Mouse (Mus musculus) brain, embryonic 14.5 days (tissue): ENCODE data around the gene Gm21987. TPM values are rescaled to one million over a fixed set of nuclear protein-coding genes. Genes with fewer than 3 reads are reported as not detected.

ENCODE experiments used
- DNase-seq: peaks from one replicate; pipeline ENCODE4 v3.0.0-alpha.2; 2011; ENCODE audit warnings: low read depth
- CTCF ChIP-seq: fragments of 200-500 bp; IDR thresholded peaks from 2 replicates; pipeline ENCODE4 v1.5.1; 2012; ENCODE audit warnings: inconsistent platforms, mild to moderate bottlenecking, moderate library complexity, borderline replicate concordance; ENCODE audit not compliant: insufficient read depth, insufficient read length; ENCODE audit errors: extremely low read depth
- POLR2A ChIP-seq: fragments of 200-500 bp; IDR thresholded peaks from 2 replicates; pipeline ENCODE4 v1.6.1; 2012; ENCODE audit warnings: mild to moderate bottlenecking, inconsistent platforms, borderline replicate concordance; ENCODE audit not compliant: poor library complexity, insufficient read depth, insufficient read length, severe bottlenecking; ENCODE audit errors: extremely low read depth
- polyA plus RNA-seq: library from polyadenylated mRNA; depleted of rRNA; stranded (reverse); fragments of >200 nt; gene quantifications from 2 replicates; pipeline ENCODE4 v1.2.3, GENCODE M21; 2012

Gene Gm21987
- polyA plus RNA-seq, 1 experiment: not detected

DNA sequence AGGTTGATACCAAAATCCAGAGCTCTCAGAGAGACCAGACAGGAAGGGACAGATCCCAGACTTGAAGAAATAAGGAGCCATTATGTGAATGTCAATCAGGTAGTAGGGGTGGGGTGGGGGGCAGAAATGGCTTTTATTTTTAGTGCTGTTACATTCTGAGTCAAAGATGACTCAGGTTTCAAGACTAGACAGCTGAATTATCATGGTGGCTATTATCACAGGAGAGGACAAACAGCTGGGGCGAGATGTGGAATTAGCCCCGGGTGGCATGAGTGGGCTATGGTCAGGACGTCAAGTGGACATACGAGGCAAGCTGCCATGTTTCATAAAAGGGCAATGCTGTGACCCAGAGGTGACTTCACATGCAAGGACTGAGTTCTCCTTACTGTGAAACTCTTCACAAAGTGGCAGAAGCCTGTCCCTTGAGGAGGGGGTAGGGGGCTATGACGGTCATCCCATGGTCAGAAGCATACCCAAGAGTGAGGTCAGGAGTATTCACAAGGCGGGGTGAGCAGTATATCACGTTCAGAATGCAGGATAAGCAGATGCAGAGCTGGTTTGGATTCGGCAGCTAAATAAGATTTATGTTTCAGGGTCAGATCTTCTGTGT lies 42.5 kb downstream of the Gm21987 start:
- no peak for DNase-seq
- TF ChIP-seq CTCF (no peak), POLR2A (no peak)

DNA sequence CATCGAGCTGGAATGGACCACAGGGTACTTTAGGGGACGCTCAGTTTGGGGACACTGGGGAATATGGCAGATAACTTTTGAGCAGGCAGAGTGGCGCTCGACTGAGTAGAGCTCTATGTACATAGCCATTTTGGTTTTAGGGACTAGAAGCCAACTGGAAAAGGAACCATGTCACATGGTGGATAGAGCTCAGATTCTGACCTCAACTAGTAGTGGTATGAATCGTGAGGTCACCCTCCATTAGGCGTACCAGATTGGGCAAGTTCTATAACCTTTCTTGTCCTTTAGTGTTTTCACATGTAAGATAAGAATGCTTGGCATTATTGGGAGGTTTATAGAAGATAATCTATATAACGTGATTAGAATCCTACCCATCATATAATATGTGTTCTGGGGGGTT lies 43.5 kb downstream of the Gm21987 start:
- TF ChIP-seq CTCF: no peak
- no peak for TF ChIP-seq POLR2A
- no peak for DNase-seq

DNA sequence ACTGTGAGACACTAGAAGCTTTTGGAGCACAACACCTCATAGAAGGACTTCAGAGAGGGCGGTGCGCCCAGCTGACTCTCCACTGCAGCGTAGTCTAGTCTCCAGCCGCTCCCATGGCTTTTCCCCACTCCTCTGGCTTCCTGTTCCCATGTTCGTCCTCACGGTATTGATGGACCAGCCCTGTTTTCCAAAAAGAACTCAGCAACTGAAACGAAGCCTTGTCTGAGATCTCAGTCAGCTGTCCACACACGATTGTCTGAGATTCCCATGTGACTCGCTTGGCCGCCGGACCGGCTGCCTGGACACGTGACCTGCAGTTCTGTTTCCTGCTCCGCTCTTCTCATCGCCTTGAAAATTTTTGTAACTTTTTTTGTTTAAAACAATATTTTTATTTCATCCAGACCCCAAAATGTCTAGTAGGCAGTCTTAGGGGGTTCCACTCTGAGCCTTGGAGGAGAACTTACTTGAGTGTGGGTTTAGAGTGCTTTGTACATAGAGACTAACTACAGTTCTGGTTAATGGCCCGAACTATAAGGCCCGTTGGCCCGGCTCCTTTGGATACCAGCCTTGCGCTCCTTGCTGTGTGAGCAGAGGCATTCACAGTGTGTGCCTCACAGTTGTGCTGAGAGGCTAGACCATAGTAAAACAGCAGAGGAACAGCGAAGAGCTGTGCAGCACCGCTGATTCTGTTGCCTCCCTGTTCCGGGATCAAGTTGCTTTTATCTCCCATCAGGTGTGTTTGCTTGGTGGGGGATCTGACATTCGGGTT lies 45.5 kb downstream of the Gm21987 start:
- no peak for DNase-seq
- TF ChIP-seq POLR2A: no peak
- TF ChIP-seq CTCF: no peak

DNA sequence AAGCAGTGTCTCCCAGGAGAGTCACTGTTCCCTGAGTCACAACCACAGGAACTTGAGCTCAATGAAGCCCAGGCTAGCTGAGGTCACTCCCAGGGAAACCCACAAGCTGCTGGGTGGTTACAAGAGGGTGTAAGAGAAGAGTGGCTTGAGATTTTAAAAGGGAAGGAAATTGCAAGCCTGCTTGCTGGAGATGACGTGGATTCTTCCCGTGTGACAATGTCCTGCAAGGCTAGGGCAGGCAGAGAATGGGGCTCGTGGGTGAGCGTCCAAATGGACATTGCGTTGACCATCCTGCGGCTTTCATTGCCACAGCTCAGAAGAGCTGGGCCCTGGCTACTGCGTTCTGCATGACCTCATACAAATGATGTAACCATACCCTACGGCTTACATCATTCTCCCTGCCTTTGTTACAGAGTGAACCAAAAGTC lies 47.4 kb downstream of the Gm21987 start:
- TF ChIP-seq CTCF: no peak
- TF ChIP-seq POLR2A: no peak
- no peak for DNase-seq

DNA sequence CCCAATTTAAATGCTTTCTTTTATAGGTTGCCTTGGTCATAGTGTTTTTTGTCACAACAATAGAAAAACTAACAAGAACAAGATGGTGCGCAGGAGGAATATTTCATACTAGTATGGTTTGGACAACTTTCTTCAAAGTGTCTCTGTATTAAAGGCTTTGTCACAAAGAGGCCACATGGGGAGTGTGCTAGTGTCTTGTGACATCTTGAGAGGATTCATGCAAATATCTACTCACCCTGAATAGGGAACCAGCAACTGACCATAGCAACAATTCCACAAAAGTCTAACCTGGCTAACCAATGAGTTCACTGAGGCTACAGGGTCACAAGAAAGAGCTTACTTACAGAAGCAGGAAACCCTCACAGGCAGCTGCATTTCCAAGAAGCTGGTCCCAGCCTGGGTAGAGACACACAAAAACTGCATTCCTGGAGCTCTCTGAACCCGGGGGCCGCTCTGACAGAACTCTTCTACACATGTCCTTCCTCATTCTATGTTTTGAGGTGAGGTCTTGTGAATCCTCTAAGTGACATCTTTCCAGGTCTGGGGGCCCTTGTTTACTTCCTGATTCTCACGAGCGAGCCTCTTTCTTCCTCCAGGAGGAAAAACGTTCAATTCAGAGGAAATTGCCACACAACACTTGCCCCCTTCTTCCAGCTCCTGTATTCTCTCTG lies 48.4 kb downstream of the Gm21987 start:
- no peak for TF ChIP-seq CTCF
- no peak for TF ChIP-seq POLR2A
- DNase-seq: no peak

DNA sequence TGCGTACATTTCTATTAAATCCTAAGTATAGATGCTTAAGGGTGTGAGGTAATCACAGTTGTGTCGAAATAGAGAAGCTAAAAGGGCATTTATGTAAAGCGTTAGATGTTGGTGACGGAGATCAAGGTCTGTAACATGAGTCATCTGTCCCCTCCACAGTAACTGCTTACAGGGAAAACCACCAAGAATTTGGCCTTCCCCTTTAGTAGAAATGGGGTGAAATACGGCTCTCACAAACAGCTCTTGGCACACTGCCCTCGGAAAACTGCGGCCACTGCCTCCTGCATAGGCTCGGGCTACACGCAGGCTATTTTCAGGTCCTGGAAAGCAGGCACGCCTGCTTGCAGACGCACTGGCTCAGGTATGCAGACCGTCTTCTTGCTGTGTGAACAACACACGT lies 49.3 kb downstream of the Gm21987 start:
- DNase-seq: peak; percentile 38
- no peak for TF ChIP-seq CTCF
- no peak for TF ChIP-seq POLR2A

DNA sequence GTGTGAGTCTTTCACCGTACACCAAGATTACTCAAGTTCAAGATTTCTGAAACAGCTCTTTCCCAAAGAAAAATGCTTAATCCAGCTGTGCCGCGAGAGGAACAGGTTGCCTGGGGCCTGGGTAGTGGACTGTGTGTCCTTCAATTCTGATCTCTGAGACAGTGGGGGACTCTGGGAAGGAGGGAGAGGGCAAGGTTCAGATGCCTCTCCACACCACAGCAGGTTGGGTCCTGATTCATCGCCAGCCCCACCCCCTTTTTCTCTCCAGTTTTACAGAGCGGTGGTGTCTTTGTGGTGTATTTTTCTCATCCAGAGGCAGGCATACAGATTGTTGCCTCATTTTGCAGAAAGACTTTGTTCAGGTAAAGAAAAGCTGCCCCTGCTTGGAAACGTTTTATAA lies 51.4 kb downstream of the Gm21987 start:
- TF ChIP-seq POLR2A (no peak), CTCF (no peak)
- DNase-seq: no peak

DNA sequence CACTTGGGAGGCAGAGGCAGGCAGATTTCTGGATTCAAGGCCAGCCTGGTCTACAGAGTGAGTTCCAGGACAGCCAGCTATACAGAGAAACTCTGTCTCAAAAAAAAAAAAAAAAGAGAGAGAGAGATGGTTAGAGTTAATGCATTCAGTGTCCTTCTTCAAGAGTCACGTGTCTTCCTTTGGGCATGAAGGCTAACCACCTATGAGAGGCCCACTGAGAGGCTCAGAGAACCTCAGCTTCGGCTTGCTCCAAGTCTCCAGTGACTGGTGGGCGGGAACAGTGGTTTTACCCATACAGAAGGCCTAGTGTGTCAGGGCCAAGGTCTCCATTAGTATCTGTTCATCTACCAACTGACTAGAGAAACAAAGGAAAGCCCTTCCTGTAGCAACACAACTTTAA lies 52.2 kb downstream of the Gm21987 start:
- peak; percentile 16 for DNase-seq
- TF ChIP-seq CTCF (no peak), POLR2A (no peak)

DNA sequence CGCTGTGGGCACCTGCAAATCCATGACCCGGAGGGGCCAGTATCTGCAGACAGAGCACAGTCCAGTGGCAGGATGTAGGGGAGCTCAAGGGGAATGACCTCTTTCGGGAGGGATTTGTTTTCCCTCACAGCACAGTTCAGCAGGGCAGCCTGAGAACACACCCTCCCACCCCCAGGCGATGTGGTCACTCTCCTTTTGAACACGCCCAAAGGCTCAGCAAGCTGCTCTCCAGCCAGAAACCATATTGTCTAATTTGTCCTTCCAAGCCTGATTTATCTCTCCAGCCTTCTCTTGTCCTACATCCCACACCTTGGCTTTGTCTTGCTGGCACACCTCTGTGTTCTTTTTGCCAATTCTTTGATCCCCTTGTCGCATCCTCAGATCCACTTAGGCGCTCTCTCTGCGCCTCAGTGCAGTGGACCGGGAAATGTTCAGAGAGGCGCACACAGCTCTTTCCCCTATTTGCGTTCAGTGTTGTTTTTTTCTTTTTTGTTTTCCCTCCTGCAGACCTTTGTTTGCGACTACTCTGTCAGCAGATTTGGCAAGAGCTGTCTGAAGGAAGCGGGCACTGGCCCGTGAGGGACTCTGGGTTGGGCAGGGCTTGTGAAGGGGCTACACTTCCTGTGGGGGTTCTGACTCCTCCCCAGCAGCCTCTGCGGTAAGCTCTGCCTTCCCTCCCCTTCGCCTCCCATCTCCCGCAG lies 52.8 kb downstream of the Gm21987 start:
- TF ChIP-seq POLR2A: no peak
- no peak for TF ChIP-seq CTCF
- DNase-seq: peak; percentile 91

DNA sequence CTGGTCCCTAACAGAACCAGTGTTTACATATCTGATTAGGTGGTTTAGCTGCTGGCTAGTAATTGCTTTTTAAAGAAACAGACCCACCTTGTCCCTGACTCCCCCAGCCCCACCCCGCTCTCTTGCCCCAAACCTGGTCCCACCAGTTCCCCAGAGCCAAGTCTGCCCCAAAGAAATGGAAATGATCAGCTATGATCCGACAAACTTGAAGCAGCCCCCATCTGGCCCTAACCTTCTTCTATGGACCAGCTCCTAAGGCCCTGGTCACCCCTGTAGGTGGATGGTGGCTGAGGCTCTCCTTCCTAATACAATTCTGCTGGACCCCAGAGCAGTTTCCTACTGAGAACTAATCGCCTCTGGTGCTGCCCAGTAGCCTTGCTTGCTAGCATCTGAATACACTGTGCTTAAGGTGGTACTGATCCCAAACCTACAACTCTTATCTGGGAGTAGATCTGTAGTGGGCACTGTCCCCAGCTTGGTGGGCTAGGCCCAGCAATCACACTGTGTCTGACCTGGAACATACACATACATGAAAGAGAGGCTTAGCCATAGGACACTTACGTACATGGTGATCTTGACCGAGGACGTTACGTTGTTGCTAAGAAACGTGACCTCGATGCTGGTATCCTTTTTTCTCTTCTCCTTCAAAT lies 53.6 kb downstream of the Gm21987 start:
- peak; percentile 4 for DNase-seq
- TF ChIP-seq POLR2A (no peak), CTCF (no peak)
